Mouse (Mus musculus) liver, embryonic 11.5 days (tissue): Measurements from ENCODE around the gene Dna2. TPM values are rescaled to one million over a fixed set of nuclear protein-coding genes. Genes with fewer than 3 reads are reported as not detected.
"Not testable (repeated sequence)": the region's sequence is repeated elsewhere in the genome, so short reads cannot be mapped to it uniquely, and the experiment has no call there.

Experiments
- ATAC-seq: fragments of 200-750 bp; cut with Nextera tagmentation; replicated peaks from 2 replicates; pipeline ENCODE4 v1.8.0; 2017; ENCODE audit warnings: moderate number of reproducible peaks, mild to moderate bottlenecking, moderate TSS enrichment, moderate library complexity; ENCODE audit not compliant: low FRiP score
- DNase-seq: peaks from one replicate; pipeline ENCODE4 v3.0.0-alpha.2; 2017; ENCODE audit warnings: low spot score
- H3K27ac ChIP-seq: fragments of 300-500 bp; sonication (generic); 2 replicates; pipeline ENCODE4 v1.5.1; 2014; ENCODE audit warnings: mild to moderate bottlenecking, low read depth, low read length, control low read depth
- H3K27me3 ChIP-seq: fragments of 300-500 bp; sonication (generic); replicated peaks from 2 replicates; pipeline ENCODE4 v1.6.1; 2014; ENCODE audit warnings: low read length, mixed read lengths; ENCODE audit not compliant: control insufficient read depth, insufficient read depth
- H3K36me3 ChIP-seq: fragments of 300-500 bp; sonication (generic); 2 replicates; pipeline ENCODE4 v1.6.1; 2014; ENCODE audit warnings: mild to moderate bottlenecking, low read length, moderate library complexity, mixed read lengths; ENCODE audit not compliant: control insufficient read depth, insufficient read depth
- H3K4me1 ChIP-seq: fragments of 300-500 bp; sonication (generic); replicated peaks from 2 replicates; pipeline ENCODE4 v1.6.1; 2014; ENCODE audit warnings: low read length, mixed read lengths; ENCODE audit not compliant: control insufficient read depth, insufficient read depth
- H3K4me2 ChIP-seq: fragments of 300-500 bp; sonication (generic); 2 replicates; pipeline ENCODE4 v1.6.1; 2014; ENCODE audit warnings: mild to moderate bottlenecking, control low read depth, moderate library complexity
- H3K4me3 ChIP-seq: fragments of 300-500 bp; sonication (generic); 2 replicates; pipeline ENCODE4 v1.5.1; 2014; ENCODE audit warnings: low read depth, low read length, control low read depth
- H3K9ac ChIP-seq: fragments of 300-500 bp; sonication (generic); 2 replicates; pipeline ENCODE4 v1.6.1; 2014; ENCODE audit warnings: low read depth, low read length, control low read depth
- H3K9me3 ChIP-seq: fragments of 300-500 bp; sonication (generic); 2 replicates; pipeline ENCODE4 v1.6.1; 2016; ENCODE audit warnings: low read length, inconsistent platforms, mixed read lengths; ENCODE audit not compliant: control insufficient read depth
- WGBS: fragments of 180-500 bp; shearing (Covaris S2); extraction: QIAGEN DNeasy Blood & Tissue Kit; methylation state at CpG from one replicate; pipeline ENCODE4 v1.1.7; 2014; 5-methylcytosine and 5-hydroxymethylcytosine counted together
- polyA plus RNA-seq: library from polyadenylated mRNA; unstranded; fragments of >200 nt; fragmentation: Nextera tagmentation; extraction: Ambion mirVana; gene quantifications from 2 replicates; pipeline ENCODE4 v1.2.1, GENCODE M21; 2014

Gene Dna2
- polyA plus RNA-seq, result 58.1 and 61.6 TPM in 2 replicates

- peak within 1 kb of the TSS; percentile 89 for H3K9ac ChIP-seq
- peak within 1 kb of the TSS; percentile 96 for H3K27ac ChIP-seq
- peaks cover 21% of the 10 kb centered on the region for H3K36me3 ChIP-seq
- H3K9me3 ChIP-seq, result no peaks in the 10 kb centered on the region
- peak within 1 kb of the TSS; percentile 75 for H3K4me3 ChIP-seq
- peak; percentile 84 for DNase-seq
- WGBS, result under 1% methylated on average over 68 of the region's 68 CpGs
- H3K4me2 ChIP-seq, result peak within 1 kb of the TSS; percentile 86
- peak; percentile 75 for ATAC-seq
- peaks cover 9% of the 10 kb centered on the region for H3K4me1 ChIP-seq
- H3K27me3 ChIP-seq, result no peaks in the 10 kb centered on the region
These were observed at the start of gene Dna2 for GRCm38 (mm10) chr10:62946738-62947471. Dna2 (plus strand) TSS chr10:62947026.

GRCm38 (mm10) chr10:62897437-62897836 lies 49.4 kb upstream of the Dna2 start:
- no peak overlapping the region for H3K9ac ChIP-seq
- no peaks in the 10 kb centered on the region for H3K36me3 ChIP-seq
- no peaks in the 10 kb centered on the region for H3K4me1 ChIP-seq
- no peak overlapping the region for H3K4me3 ChIP-seq
- 85% methylated on average over 3 of the region's 3 CpGs for WGBS
- no peaks in the 10 kb centered on the region for H3K9me3 ChIP-seq
- DNase-seq, result no peak
- ATAC-seq, result no peak
- no peak overlapping the region for H3K27ac ChIP-seq
- no peak overlapping the region for H3K4me2 ChIP-seq
- no peaks in the 10 kb centered on the region for H3K27me3 ChIP-seq

- ATAC-seq, result no peak
These were observed 48.8 kb upstream of the Dna2 start for GRCm38 (mm10) chr10:62898061-62898460.

GRCm38 (mm10) chr10:62900144-62900543 lies 46.7 kb upstream of the Dna2 start:
- WGBS, result 90% methylated on average over 4 of the region's 4 CpGs
- no peaks in the 10 kb centered on the region for H3K9me3 ChIP-seq
- H3K36me3 ChIP-seq, result no peaks in the 10 kb centered on the region
- H3K27ac ChIP-seq, result no peak overlapping the region
- ATAC-seq, result no peak
- no peak for DNase-seq
- no peak overlapping the region for H3K4me2 ChIP-seq
- H3K4me1 ChIP-seq, result no peaks in the 10 kb centered on the region
- H3K4me3 ChIP-seq, result no peak overlapping the region
- no peak overlapping the region for H3K9ac ChIP-seq
- no peaks in the 10 kb centered on the region for H3K27me3 ChIP-seq

More at GRCm38 (mm10) chr10:62898061-62898460, 48.8 kb upstream of the Dna2 start:
- H3K36me3 ChIP-seq, result no peaks in the 10 kb centered on the region
- no peak overlapping the region for H3K4me2 ChIP-seq
- no peak overlapping the region for H3K4me3 ChIP-seq
- 70% methylated on average over 2 of the region's 2 CpGs for WGBS
- no peak overlapping the region for H3K9ac ChIP-seq
- no peaks in the 10 kb centered on the region for H3K27me3 ChIP-seq
- no peak overlapping the region for H3K27ac ChIP-seq
- H3K9me3 ChIP-seq, result no peaks in the 10 kb centered on the region
- DNase-seq, result no peak
- no peaks in the 10 kb centered on the region for H3K4me1 ChIP-seq

GRCm38 (mm10) chr10:62901826-62902225 lies 45.0 kb upstream of the Dna2 start:
- H3K4me2 ChIP-seq, result no peak overlapping the region
- no peak overlapping the region for H3K27ac ChIP-seq
- WGBS, result 48% methylated on average over 8 of the region's 8 CpGs
- DNase-seq (no peak), ATAC-seq (no peak)
- no peaks in the 10 kb centered on the region for H3K4me1 ChIP-seq
- H3K4me3 ChIP-seq, result no peak overlapping the region
- H3K27me3 ChIP-seq, result no peaks in the 10 kb centered on the region
- H3K36me3 ChIP-seq, result no peaks in the 10 kb centered on the region
- no peak overlapping the region for H3K9ac ChIP-seq
- no peaks in the 10 kb centered on the region for H3K9me3 ChIP-seq

GRCm38 (mm10) chr10:62902829-62903228 lies 44.0 kb upstream of the Dna2 start:
- DNase-seq, result no peak
- WGBS, result 38% methylated on average over 1 of the region's 1 CpGs
- Histone ChIP-seq H3K36me3 (no peaks in the 10 kb centered on the region), H3K4me3 (no peak overlapping the region), H3K4me1 (no peaks in the 10 kb centered on the region), H3K9ac (no peak overlapping the region), H3K27ac (no peak overlapping the region), H3K9me3 (no peaks in the 10 kb centered on the region), H3K4me2 (no peak overlapping the region), H3K27me3 (no peaks in the 10 kb centered on the region)
- no peak for ATAC-seq

- no peak overlapping the region for H3K27ac ChIP-seq
- ATAC-seq, result no peak
- 84% methylated on average over 7 of the region's 7 CpGs for WGBS
These were observed 40.5 kb upstream of the Dna2 start for GRCm38 (mm10) chr10:62906336-62906735.

GRCm38 (mm10) chr10:62908896-62909295 lies 37.9 kb upstream of the Dna2 start, which contains the start of gene Tet1:
Tet1 (minus strand) TSS chr10:62908996.
- not testable (repeated sequence) for H3K27ac ChIP-seq, H3K9ac ChIP-seq, DNase-seq, H3K9me3 ChIP-seq, H3K27me3 ChIP-seq, H3K36me3 ChIP-seq, H3K4me2 ChIP-seq, H3K4me3 ChIP-seq, H3K4me1 ChIP-seq, ATAC-seq
- WGBS, result no CpG with 5 or more reads among the region's 1 CpGs

More at GRCm38 (mm10) chr10:62906336-62906735, 40.5 kb upstream of the Dna2 start:
- H3K4me2 ChIP-seq, result no peak overlapping the region
- no peaks in the 10 kb centered on the region for H3K36me3 ChIP-seq
- no peak for DNase-seq
- no peaks in the 10 kb centered on the region for H3K4me1 ChIP-seq
- H3K27me3 ChIP-seq, result no peaks in the 10 kb centered on the region
- no peak overlapping the region for H3K9ac ChIP-seq
- no peaks in the 10 kb centered on the region for H3K9me3 ChIP-seq
- H3K4me3 ChIP-seq, result no peak overlapping the region

- H3K27ac ChIP-seq, result no peak overlapping the region
- H3K36me3 ChIP-seq, result no peaks in the 10 kb centered on the region
- no peak for DNase-seq
- no peak for ATAC-seq
- no peak overlapping the region for H3K4me2 ChIP-seq
- H3K9me3 ChIP-seq, result no peaks in the 10 kb centered on the region
- 75% methylated on average over 2 of the region's 2 CpGs for WGBS
- H3K9ac ChIP-seq, result no peak overlapping the region
- no peaks in the 10 kb centered on the region for H3K27me3 ChIP-seq
- H3K4me1 ChIP-seq, result no peaks in the 10 kb centered on the region
- H3K4me3 ChIP-seq, result no peak overlapping the region
These were observed 35.7 kb upstream of the Dna2 start for GRCm38 (mm10) chr10:62911120-62911519.
